Mouse (Mus musculus): ENCODE measurements around the gene Rab44. TPM values are rescaled to one million over a fixed set of nuclear protein-coding genes. Genes with fewer than 3 reads are reported as not detected.
A peak's percentile ranks its signal among the peaks of the same experiment; 100 is the strongest.

Gene Rab44
- polyA plus RNA-seq, 1 experiment = not detected

DNA sequence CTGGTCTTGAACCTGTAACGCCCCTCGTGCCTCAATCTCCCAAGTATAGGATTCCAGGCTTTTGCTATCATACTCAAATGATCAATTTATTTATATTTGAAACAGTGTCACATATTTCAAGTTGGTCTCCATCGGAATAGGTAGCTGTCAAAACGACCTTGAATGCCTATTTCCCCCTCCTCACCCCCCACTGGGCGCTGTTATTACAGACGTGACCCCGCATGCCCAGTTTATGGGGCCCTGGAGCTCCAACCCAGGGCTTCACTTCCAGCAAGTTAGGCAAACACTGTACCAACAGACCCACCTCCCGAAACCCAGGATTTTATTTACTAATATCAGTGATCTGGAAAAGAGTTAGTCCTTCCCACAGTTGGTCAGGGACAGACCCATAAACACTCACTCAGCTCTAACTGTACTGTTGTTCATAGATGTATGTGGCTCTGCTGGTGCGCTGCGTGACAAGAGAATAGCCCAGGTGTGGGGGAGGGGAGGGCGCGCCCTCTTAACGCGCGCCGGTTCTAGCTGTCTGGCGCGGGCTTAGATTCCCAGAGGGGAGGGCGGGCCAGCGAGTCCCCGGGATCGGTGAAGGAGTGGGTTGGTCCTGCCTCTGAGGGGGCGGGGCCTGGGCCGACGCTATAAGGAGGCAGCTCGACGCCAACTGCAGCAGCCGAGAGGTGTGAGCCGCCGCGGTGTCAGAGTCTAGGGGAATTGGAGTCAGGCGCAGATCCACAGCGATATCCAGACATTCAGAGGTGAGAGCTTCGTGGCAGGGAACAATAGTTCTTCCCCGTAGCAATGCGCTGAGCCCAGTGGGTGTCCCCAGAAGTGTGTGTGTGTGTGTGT is 20.6 kb upstream of the Rab44 start:
- peaks cover 3% of the 10 kb centered on the region for H3K4me1 ChIP-seq (ENCODE audit: control insufficient read depth, insufficient read depth, low read length)
- H3K36me3 ChIP-seq (ENCODE audit: control insufficient read depth, insufficient read depth, low read length, poor library complexity, severe bottlenecking) = peaks cover 10% of the 10 kb centered on the region
- TF ChIP-seq CTCF (IDR thresholded peaks at IDR 0.05; ENCODE audit: low read depth, low read length) = no peak
- peak; percentile 99 for TF ChIP-seq POLR2A (IDR thresholded peaks at IDR 0.05; ENCODE audit: insufficient read depth, low read length)
- TF ChIP-seq EP300 (IDR thresholded peaks at IDR 0.05; ENCODE audit: insufficient read depth, low read depth, low read length) = peak; percentile 75
- H3K27me3 ChIP-seq (ENCODE audit: control insufficient read depth, insufficient read depth, low read length, poor library complexity, severe bottlenecking) = peaks cover 5% of the 10 kb centered on the region; the same call in 1 of the 2 replicates
- peak overlapping the region; percentile 93 for H3K4me3 ChIP-seq (ENCODE audit: low read depth, low read length)
- peak overlapping the region; percentile 76 for H3K9ac ChIP-seq (ENCODE audit: low read depth, poor library complexity, severe bottlenecking)
- no peaks in the 10 kb centered on the region for H3K9me3 ChIP-seq (replicated peaks; ENCODE audit: control insufficient read depth, insufficient read depth, low read length, poor library complexity, severe bottlenecking)
- no peak overlapping the region for H3K27ac ChIP-seq (ENCODE audit: insufficient read depth, low read length)

DNA sequence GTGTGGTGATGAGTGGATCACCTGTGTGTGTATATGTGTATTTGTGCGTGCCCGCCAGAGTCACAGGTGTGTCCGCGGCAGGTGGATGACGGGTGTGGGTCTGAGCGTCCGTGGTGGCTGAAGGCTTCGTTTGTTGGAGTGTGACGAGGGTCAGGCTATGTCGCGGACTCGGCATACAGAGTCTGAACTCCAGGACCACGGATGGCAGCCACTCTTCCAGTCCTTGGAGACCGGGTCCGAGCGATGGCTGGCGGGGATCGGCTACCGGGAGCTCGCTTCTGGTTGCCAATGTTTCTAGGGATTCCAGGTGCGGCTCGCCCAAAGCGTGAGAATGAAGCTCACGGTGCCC is 20.0 kb upstream of the Rab44 start:
- Histone ChIP-seq H3K9ac (ENCODE audit: low read depth, poor library complexity, severe bottlenecking) (peak overlapping the region; percentile 76), H3K4me3 (ENCODE audit: low read depth, low read length) (peak overlapping the region; percentile 93), H3K27me3 (ENCODE audit: control insufficient read depth, insufficient read depth, low read length, poor library complexity, severe bottlenecking) (peaks cover 5% of the 10 kb centered on the region; the same call in 1 of the 2 replicates), H3K4me1 (ENCODE audit: control insufficient read depth, insufficient read depth, low read length) (peaks cover 3% of the 10 kb centered on the region), H3K36me3 (ENCODE audit: control insufficient read depth, insufficient read depth, low read length, poor library complexity, severe bottlenecking) (peaks cover 16% of the 10 kb centered on the region), H3K9me3 (replicated peaks; ENCODE audit: control insufficient read depth, insufficient read depth, low read length, poor library complexity, severe bottlenecking) (no peaks in the 10 kb centered on the region), H3K27ac (ENCODE audit: insufficient read depth, low read length) (no peak overlapping the region)
- TF ChIP-seq CTCF (IDR thresholded peaks at IDR 0.05; ENCODE audit: low read depth, low read length) (no peak), POLR2A (IDR thresholded peaks at IDR 0.05; ENCODE audit: insufficient read depth, low read length) (no peak), EP300 (IDR thresholded peaks at IDR 0.05; ENCODE audit: insufficient read depth, low read depth, low read length) (no peak)

DNA sequence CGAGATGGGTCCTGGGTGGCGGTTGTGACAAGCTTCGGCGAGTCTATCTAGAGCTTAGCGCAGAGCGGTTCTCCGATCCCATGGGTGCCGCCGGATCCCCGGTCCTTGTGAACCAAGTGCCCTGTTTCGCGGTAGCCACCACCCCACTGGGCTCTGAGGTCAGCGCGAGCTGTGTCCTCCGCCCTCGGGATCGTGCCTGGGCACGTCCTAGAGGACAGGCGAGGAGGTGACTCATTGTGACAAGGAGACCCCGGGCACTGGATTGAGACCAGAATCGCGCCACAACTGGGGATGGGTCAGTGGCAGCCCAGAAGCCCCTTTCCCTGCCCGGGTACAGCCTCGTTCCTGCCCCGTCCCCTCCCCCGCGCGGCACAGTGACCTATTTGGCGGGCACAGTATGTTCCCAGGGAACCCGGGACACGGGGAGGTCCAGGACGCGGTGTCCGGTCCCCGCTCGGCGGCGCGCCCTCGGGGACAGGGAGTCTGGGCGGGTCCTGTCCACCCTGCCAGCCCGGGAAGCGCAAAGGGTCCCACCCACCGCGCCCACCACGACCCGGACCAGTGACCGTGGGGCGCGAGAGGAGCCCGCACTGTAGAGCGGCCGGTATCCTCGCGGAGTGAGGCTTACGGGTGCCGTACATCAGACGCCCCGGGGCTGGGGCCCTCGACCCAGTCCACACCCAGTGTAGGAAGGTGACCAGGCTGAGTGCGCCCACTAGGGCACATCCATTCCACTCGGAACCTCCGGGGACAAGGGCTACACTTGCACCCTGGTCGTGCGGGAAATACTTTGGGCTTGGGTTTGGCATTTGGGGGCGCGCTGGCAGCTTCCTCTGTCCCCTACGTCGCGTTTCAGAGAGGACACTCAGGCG is 19.4 kb upstream of the Rab44 start:
- Histone ChIP-seq H3K27ac (ENCODE audit: insufficient read depth, low read length) (no peak overlapping the region), H3K36me3 (ENCODE audit: control insufficient read depth, insufficient read depth, low read length, poor library complexity, severe bottlenecking) (peaks cover 22% of the 10 kb centered on the region), H3K9me3 (replicated peaks; ENCODE audit: control insufficient read depth, insufficient read depth, low read length, poor library complexity, severe bottlenecking) (no peaks in the 10 kb centered on the region), H3K9ac (ENCODE audit: low read depth, poor library complexity, severe bottlenecking) (peak overlapping the region; percentile 76), H3K4me3 (ENCODE audit: low read depth, low read length) (peak overlapping the region; percentile 93), H3K27me3 (ENCODE audit: control insufficient read depth, insufficient read depth, low read length, poor library complexity, severe bottlenecking) (peaks cover 5% of the 10 kb centered on the region; the same call in 1 of the 2 replicates), H3K4me1 (ENCODE audit: control insufficient read depth, insufficient read depth, low read length) (peaks cover 2% of the 10 kb centered on the region)
- no peak for TF ChIP-seq POLR2A (IDR thresholded peaks at IDR 0.05; ENCODE audit: insufficient read depth, low read length)
- TF ChIP-seq CTCF (IDR thresholded peaks at IDR 0.05; ENCODE audit: low read depth, low read length) = no peak
- no peak for TF ChIP-seq EP300 (IDR thresholded peaks at IDR 0.05; ENCODE audit: insufficient read depth, low read depth, low read length)

DNA sequence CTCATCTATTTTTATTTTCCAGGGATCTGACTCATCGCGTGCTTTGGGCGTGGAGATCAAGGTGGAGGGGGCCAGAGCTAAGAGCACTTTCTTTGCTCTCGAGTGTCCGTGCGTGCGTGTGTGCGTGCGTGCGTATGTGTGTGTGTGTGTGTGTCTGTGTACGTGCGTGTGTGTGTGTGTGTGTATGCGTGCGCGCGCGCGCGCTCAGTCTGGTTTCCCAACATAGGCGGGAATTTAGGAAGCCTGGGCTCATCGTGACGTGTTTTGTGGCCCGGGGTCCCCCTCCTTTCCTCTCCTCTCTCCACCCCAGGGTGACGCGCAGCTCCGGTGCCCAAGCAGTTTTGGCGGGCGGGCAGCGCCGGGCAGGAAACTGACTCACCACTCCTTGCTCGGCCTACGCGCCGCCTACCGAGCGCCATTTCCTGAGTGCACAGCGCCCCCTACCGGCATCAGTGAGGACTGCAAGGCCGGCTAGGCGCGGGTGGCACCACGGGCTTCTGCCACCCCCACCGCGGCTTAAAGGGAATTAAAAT is 18.7 kb upstream of the Rab44 start:
- Histone ChIP-seq H3K27me3 (ENCODE audit: control insufficient read depth, insufficient read depth, low read length, poor library complexity, severe bottlenecking) (peaks cover 5% of the 10 kb centered on the region; the same call in 1 of the 2 replicates), H3K4me3 (ENCODE audit: low read depth, low read length) (peak overlapping the region; percentile 93), H3K9me3 (replicated peaks; ENCODE audit: control insufficient read depth, insufficient read depth, low read length, poor library complexity, severe bottlenecking) (no peaks in the 10 kb centered on the region), H3K27ac (ENCODE audit: insufficient read depth, low read length) (no peak overlapping the region), H3K9ac (ENCODE audit: low read depth, poor library complexity, severe bottlenecking) (peak overlapping the region; percentile 76), H3K36me3 (ENCODE audit: control insufficient read depth, insufficient read depth, low read length, poor library complexity, severe bottlenecking) (peaks cover 27% of the 10 kb centered on the region), H3K4me1 (ENCODE audit: control insufficient read depth, insufficient read depth, low read length) (peaks cover 2% of the 10 kb centered on the region)
- TF ChIP-seq CTCF (IDR thresholded peaks at IDR 0.05; ENCODE audit: low read depth, low read length) (peak; percentile 89), POLR2A (IDR thresholded peaks at IDR 0.05; ENCODE audit: insufficient read depth, low read length) (no peak), EP300 (IDR thresholded peaks at IDR 0.05; ENCODE audit: insufficient read depth, low read depth, low read length) (0 out of 2 replicates have a peak, but pooled peaks have one; percentile 17)

DNA sequence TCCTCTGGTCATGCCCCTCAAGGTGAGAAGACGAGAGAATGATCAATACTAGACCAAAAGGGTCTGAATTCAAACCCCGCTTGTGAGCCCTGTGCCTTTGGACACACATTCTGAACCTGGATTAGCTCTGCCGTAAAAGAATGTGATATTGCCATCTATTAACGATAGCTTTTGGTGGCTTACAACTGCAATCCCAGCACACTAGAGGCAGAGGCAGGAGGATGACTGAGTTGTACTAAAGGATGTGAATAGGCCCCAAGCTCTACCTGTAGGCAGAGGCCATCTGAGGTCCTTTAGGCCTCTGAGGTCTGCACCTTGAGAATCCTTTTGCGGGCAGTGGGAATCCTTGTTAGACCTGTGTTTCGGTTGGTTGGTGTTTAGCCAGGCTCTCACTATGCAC is 17.7 kb upstream of the Rab44 start:
- Histone ChIP-seq H3K27me3 (ENCODE audit: control insufficient read depth, insufficient read depth, low read length, poor library complexity, severe bottlenecking) (peaks cover 5% of the 10 kb centered on the region; the same call in 1 of the 2 replicates), H3K4me1 (ENCODE audit: control insufficient read depth, insufficient read depth, low read length) (peaks cover 2% of the 10 kb centered on the region), H3K9me3 (replicated peaks; ENCODE audit: control insufficient read depth, insufficient read depth, low read length, poor library complexity, severe bottlenecking) (no peaks in the 10 kb centered on the region), H3K9ac (ENCODE audit: low read depth, poor library complexity, severe bottlenecking) (0 out of 2 replicates have a peak overlapping the region, but pooled peaks have one; percentile 26), H3K27ac (ENCODE audit: insufficient read depth, low read length) (no peak overlapping the region), H3K4me3 (ENCODE audit: low read depth, low read length) (no peak overlapping the region), H3K36me3 (ENCODE audit: control insufficient read depth, insufficient read depth, low read length, poor library complexity, severe bottlenecking) (peaks cover 27% of the 10 kb centered on the region)
- TF ChIP-seq CTCF (IDR thresholded peaks at IDR 0.05; ENCODE audit: low read depth, low read length) (no peak), POLR2A (IDR thresholded peaks at IDR 0.05; ENCODE audit: insufficient read depth, low read length) (no peak), EP300 (IDR thresholded peaks at IDR 0.05; ENCODE audit: insufficient read depth, low read depth, low read length) (no peak)

Data from ES-Bruce4 (cell line).